Mouse (Mus musculus) myocyte (in vitro differentiated cells): ENCODE measurements around the gene Pcsk2.

Experiments
- MAX ChIP-seq: IDR thresholded peaks from one replicate; pipeline ENCODE4 v1.6.1; 2011; ENCODE audit warnings: low read depth, mild to moderate bottlenecking, control low read depth
- MYOD1 ChIP-seq, 3 experiments: IDR thresholded peaks; one replicate each; pipeline ENCODE4 v1.6.1; 2011; ENCODE audit warnings: control low read depth in 2 of 3, low read depth in 2 of 3, mild to moderate bottlenecking in 2 of 3, moderate library complexity in 1 of 3; ENCODE audit not compliant: insufficient read length in 2 of 3, control insufficient read depth in 1 of 3
- POLR2A ChIP-seq: IDR thresholded peaks from one replicate; pipeline ENCODE4 v1.6.1; 2011; ENCODE audit warnings: low read depth, mild to moderate bottlenecking, control low read depth, moderate library complexity; ENCODE audit not compliant: insufficient read length
- TCF12 ChIP-seq: IDR thresholded peaks from one replicate; pipeline ENCODE4 v1.6.1; 2011; ENCODE audit warnings: mild to moderate bottlenecking, control low read depth; ENCODE audit not compliant: poor library complexity, insufficient read depth, severe bottlenecking
- TCF3 ChIP-seq: IDR thresholded peaks from one replicate; pipeline ENCODE4 v1.6.1; 2011; ENCODE audit warnings: low read depth, control low read depth; ENCODE audit not compliant: insufficient read length

- TF ChIP-seq MAX: no peak
- no peak for TF ChIP-seq TCF12
- TF ChIP-seq POLR2A: no peak
- TF ChIP-seq TCF3: no peak
- TF ChIP-seq MYOD1 (IDR thresholded peaks at IDR 0.05; ENCODE audit: control insufficient read depth in 1 of 3, insufficient read length in 2 of 3, low read depth in 2 of 3): no peak
Measured at GRCm38 (mm10) chr2:143654621-143655020, 108.7 kb downstream of the Pcsk2 start.
